Mouse (Mus musculus) neural tube, embryonic 14.5 days (tissue): ENCODE results near the gene Rccd1. TPM values are rescaled to one million over a fixed set of nuclear protein-coding genes. Genes with fewer than 3 reads are reported as not detected.
A peak's percentile ranks its signal among the peaks of the same experiment; 100 is the strongest.

Source experiments
- ATAC-seq: fragments of 200-750 bp; cut with Nextera tagmentation; 2 replicates; pipeline ENCODE4 v1.8.0; 2017; ENCODE audit warnings: low read depth, mild to moderate bottlenecking, moderate TSS enrichment, moderate library complexity
- H3K27ac ChIP-seq: fragments of 300-500 bp; sonication (generic); 2 replicates; pipeline ENCODE4 v1.5.1; 2014; ENCODE audit warnings: low read depth, mild to moderate bottlenecking, control low read depth, low read length, moderate library complexity, mixed read lengths
- H3K27me3 ChIP-seq: fragments of 300-500 bp; sonication (generic); 2 replicates; pipeline ENCODE4 v1.6.1; 2014; ENCODE audit warnings: low read length; ENCODE audit not compliant: control insufficient read depth, insufficient read depth
- H3K36me3 ChIP-seq: fragments of 300-500 bp; sonication (generic); 2 replicates; pipeline ENCODE4 v1.6.1; 2014; ENCODE audit warnings: low read length, mixed read lengths; ENCODE audit not compliant: control insufficient read depth, insufficient read depth
- H3K4me1 ChIP-seq: fragments of 300-500 bp; sonication (generic); 2 replicates; pipeline ENCODE4 v1.6.1; 2014; ENCODE audit warnings: low read length; ENCODE audit not compliant: control insufficient read depth, insufficient read depth
- H3K4me2 ChIP-seq: fragments of 300-500 bp; sonication (generic); 2 replicates; pipeline ENCODE4 v1.6.1; 2014; ENCODE audit warnings: mild to moderate bottlenecking, low read depth, low read length, control low read depth
- H3K4me3 ChIP-seq: fragments of 300-500 bp; sonication (generic); 2 replicates; pipeline ENCODE4 v1.5.1; 2014; ENCODE audit warnings: low read depth, low read length, control low read depth, mixed read lengths
- H3K9ac ChIP-seq: fragments of 300-500 bp; sonication (generic); replicated peaks from 2 replicates; pipeline ENCODE4 v1.6.1; 2014; ENCODE audit warnings: low read depth, mild to moderate bottlenecking, control low read depth, low read length, mixed read lengths
- H3K9me3 ChIP-seq: fragments of 300-500 bp; sonication (generic); 2 replicates; pipeline ENCODE4 v1.6.1; 2016; ENCODE audit warnings: low read length; ENCODE audit not compliant: control insufficient read depth
- WGBS: fragments of 180-500 bp; shearing (Covaris S2); extraction: QIAGEN DNeasy Blood & Tissue Kit; methylation state at CpG from one replicate; pipeline ENCODE4 v1.1.7; 2014; 5-methylcytosine and 5-hydroxymethylcytosine counted together
- polyA plus RNA-seq: library from polyadenylated mRNA; unstranded; fragments of >200 nt; fragmentation: Nextera tagmentation; extraction: Ambion mirVana; gene quantifications from 2 replicates; pipeline ENCODE4 v1.2.1, GENCODE M21; 2014

The Rccd1 gene
- 13.7 and 20.1 TPM in 2 replicates for polyA plus RNA-seq

GRCm38 (mm10) chr7:80324043-80324815 lies at the start of gene Rccd1:
Rccd1 (minus strand) TSS chr7:80324454.
- H3K4me1 ChIP-seq = peaks cover 10% of the 10 kb centered on the region
- no peaks in the 10 kb centered on the region for H3K27me3 ChIP-seq
- H3K4me2 ChIP-seq = peak within 1 kb of the TSS; percentile 57
- H3K9me3 ChIP-seq = no peaks in the 10 kb centered on the region
- WGBS = 2% methylated on average over 38 of the region's 38 CpGs
- peak within 1 kb of the TSS; percentile 48 for H3K4me3 ChIP-seq
- peaks cover 40% of the 10 kb centered on the region for H3K36me3 ChIP-seq
- H3K9ac ChIP-seq = peak within 1 kb of the TSS; percentile 25
- H3K27ac ChIP-seq = peak within 1 kb of the TSS; percentile 73
- ATAC-seq = peak; percentile 99

- Histone ChIP-seq H3K4me2 (no peak overlapping the region), H3K27ac (no peak overlapping the region), H3K36me3 (no peaks in the 10 kb centered on the region), H3K4me1 (peaks cover 14% of the 10 kb centered on the region), H3K9me3 (no peaks in the 10 kb centered on the region), H3K27me3 (no peaks in the 10 kb centered on the region), H3K9ac (no peak overlapping the region), H3K4me3 (no peak overlapping the region)
- WGBS = 79% methylated on average over 12 of the region's 12 CpGs
- no peak for ATAC-seq
Measured at GRCm38 (mm10) chr7:80373850-80374249, 49.6 kb upstream of the Rccd1 start.

DNA sequence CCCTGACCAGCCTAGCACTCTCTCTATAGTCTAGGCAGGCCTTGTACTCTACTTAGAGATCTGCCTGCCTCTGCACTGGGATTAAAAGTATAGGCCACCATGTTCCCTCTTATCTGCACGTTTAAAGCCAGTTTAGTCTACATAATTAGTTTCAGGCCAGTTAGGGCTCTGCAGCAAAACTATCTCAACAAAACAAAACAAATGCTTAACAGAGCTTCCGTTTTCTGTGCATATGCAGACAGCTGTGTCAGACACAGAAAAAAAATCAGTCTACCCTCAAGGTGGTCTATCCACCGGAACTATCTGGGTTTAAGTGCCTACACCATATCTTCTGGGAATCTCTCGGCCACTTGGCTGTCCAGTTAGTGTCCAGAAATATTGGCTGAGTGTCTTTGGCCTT lies 49.1 kb upstream of the Rccd1 start:
- 91% methylated on average over 4 of the region's 4 CpGs for WGBS

DNA sequence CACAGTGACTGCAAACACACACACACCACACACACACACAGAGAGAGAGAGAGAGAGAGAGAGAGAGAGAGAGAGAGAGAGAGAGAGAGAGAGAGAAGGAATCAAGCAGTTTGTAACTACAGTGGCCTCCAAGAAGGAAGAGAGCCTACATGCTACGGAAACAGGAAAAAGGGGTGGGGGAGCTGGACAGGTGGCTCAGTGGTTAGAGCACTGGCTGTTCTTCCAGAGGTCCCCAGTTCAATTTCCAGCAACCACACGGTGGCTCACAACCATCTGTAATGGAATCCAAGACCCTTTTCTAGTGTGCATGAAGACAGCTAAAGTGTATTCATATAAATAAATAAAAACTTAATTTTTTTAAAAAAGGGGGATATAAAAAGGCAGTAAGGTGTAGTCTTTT lies 48.4 kb upstream of the Rccd1 start:
- Histone ChIP-seq H3K9ac (no peak overlapping the region), H3K4me1 (peaks cover 15% of the 10 kb centered on the region), H3K4me3 (no peak overlapping the region), H3K36me3 (peaks cover 10% of the 10 kb centered on the region; the same call in 1 of the 2 replicates), H3K27ac (no peak overlapping the region), H3K4me2 (no peak overlapping the region), H3K9me3 (no peaks in the 10 kb centered on the region), H3K27me3 (no peaks in the 10 kb centered on the region)
- ATAC-seq = no peak
- WGBS = 68% methylated on average over 2 of the region's 2 CpGs

More for the DNA sequence above, 49.1 kb upstream of the Rccd1 start:
- Histone ChIP-seq H3K4me3 (no peak overlapping the region), H3K4me1 (peaks cover 15% of the 10 kb centered on the region), H3K36me3 (peaks cover 4% of the 10 kb centered on the region; the same call in 1 of the 2 replicates), H3K27me3 (no peaks in the 10 kb centered on the region), H3K9me3 (no peaks in the 10 kb centered on the region), H3K27ac (no peak overlapping the region), H3K4me2 (no peak overlapping the region), H3K9ac (no peak overlapping the region)
- ATAC-seq = no peak

GRCm38 (mm10) chr7:80372166-80372565 lies 47.9 kb upstream of the Rccd1 start:
- 83% methylated on average over 3 of the region's 3 CpGs for WGBS
- H3K4me2 ChIP-seq = no peak overlapping the region

DNA sequence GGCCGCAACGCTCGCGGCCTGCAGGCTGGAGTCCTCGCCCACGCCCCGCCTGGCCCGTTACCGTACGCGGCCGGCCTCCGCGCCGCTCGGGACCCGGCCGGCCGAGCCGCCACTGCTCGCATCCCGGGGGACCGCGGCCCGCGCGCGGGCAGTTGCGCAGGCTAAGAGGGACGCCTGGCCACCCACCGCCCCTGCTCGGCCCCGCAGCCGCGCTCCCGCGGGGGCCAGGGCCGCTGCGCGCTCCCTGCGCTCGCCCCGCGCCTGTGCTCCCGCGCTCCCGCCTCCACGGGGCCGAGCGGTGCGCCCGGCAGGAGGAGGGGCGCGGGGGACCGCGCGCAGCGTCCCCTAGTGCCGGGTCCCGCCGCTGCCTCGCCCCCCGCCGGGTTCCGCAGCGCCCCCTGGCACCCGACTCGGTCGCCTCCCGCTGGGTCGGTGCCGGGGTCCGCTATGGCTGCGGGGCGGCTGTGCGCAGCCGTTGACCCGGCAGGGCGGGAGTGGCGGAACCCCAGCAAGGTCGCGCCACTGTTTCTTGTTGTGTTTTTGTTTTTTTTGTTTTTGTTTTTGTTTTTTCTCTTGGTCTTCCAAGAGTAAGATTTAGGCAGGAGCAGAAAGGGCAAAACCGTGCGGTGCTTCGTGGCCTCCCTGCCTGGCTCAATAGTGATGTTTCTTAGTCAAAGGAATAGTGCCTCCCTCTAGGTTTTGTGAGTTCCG lies 46.9 kb upstream of the Rccd1 start, which contains the start of gene Man2a2:
Gene Man2a2 (minus strand): TSS at position 335 of the 711 bp plus-strand sequence.
- peak within 1 kb of the TSS; percentile 90 for H3K9ac ChIP-seq
- peak; percentile 84 for ATAC-seq

More at GRCm38 (mm10) chr7:80372166-80372565, 47.9 kb upstream of the Rccd1 start:
- ATAC-seq = no peak
- Histone ChIP-seq H3K27me3 (no peaks in the 10 kb centered on the region), H3K9ac (no peak overlapping the region), H3K4me3 (no peak overlapping the region), H3K9me3 (no peaks in the 10 kb centered on the region), H3K27ac (no peak overlapping the region), H3K36me3 (peaks cover 13% of the 10 kb centered on the region; the same call in 1 of the 2 replicates), H3K4me1 (peaks cover 15% of the 10 kb centered on the region)

DNA sequence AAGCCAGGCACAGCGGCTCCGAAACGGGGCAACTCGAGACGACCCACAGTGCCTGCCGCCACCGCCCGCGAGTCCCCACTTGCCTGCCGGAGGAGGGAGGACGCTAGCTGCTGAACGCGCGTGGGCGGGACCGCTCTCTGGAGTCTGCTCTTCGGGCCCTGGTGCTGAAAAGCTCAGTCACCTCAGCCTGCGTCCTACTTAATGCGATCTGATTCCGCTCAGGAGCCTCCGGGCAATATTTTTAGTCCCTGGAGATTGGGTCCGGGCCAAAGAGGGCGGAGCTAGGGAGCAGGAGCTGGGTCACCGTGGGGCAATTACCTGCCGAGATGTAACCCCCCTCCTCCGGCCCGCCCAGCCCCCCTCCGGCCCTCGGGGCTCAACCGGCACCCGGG lies 46.4 kb upstream of the Rccd1 start:
- no peaks in the 10 kb centered on the region for H3K9me3 ChIP-seq
- peak overlapping the region; percentile 83 for H3K27ac ChIP-seq
- H3K36me3 ChIP-seq = peaks cover 22% of the 10 kb centered on the region
- H3K4me1 ChIP-seq = peaks cover 15% of the 10 kb centered on the region
- H3K4me3 ChIP-seq = peak overlapping the region; percentile 83
- peak overlapping the region; percentile 70 for H3K4me2 ChIP-seq
- peak overlapping the region; percentile 90 for H3K9ac ChIP-seq
- ATAC-seq = peak; percentile 62
- no peaks in the 10 kb centered on the region for H3K27me3 ChIP-seq
- under 1% methylated on average over 30 of the region's 31 CpGs for WGBS

More for the DNA sequence above, 46.9 kb upstream of the Rccd1 start, which contains the start of gene Man2a2:
- Histone ChIP-seq H3K36me3 (peaks cover 22% of the 10 kb centered on the region), H3K4me2 (peak within 1 kb of the TSS; percentile 70), H3K27ac (peak within 1 kb of the TSS; percentile 83), H3K9me3 (no peaks in the 10 kb centered on the region), H3K4me1 (peaks cover 15% of the 10 kb centered on the region), H3K27me3 (no peaks in the 10 kb centered on the region), H3K4me3 (peak within 1 kb of the TSS; percentile 83)
- under 1% methylated on average over 42 of the region's 86 CpGs for WGBS

DNA sequence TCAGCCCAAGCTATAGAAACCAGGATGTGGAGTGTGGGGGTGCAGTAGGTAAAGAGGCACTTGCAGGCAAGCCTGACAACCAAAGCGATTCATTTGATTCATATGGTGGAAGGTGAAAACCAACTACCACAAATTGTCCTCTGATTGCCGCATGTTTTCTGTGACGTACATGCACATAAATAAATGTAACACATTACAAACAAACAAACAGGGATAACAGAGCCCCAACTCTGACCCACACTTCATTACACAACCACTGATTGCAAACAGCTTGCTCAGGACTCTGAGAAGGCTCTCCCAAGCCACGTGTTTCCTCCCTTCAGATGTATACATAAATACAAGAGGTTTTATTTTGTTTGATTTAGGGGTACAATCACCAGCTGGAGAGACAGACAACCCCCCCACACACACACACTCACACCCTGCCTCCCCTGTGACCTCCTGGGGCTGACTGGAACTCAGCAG lies 45.7 kb upstream of the Rccd1 start:
- Histone ChIP-seq H3K9me3 (no peaks in the 10 kb centered on the region), H3K27ac (peak overlapping the region; percentile 83; the same call in 1 of the 2 replicates), H3K4me1 (peaks cover 15% of the 10 kb centered on the region), H3K4me2 (peak overlapping the region; percentile 70), H3K4me3 (peak overlapping the region; percentile 83), H3K9ac (peak overlapping the region; percentile 90), H3K36me3 (peaks cover 22% of the 10 kb centered on the region), H3K27me3 (no peaks in the 10 kb centered on the region)
- 38% methylated on average over 4 of the region's 4 CpGs for WGBS
- ATAC-seq = peak; percentile 1; the same call in 1 of the 2 replicates
